Mouse (Mus musculus) embryo, embryonic 10 days (tissue): ENCODE data around the gene Epb41.

Experiments
- DNase-seq: peaks from one replicate; pipeline ENCODE4 v3.0.0-alpha.2; 2015; ENCODE audit warnings: low spot score

Gene Epb41

GRCm38 (mm10) chr4:131898503-131899179 is 176.5 kb downstream of the Epb41 start:
- no peak for DNase-seq

- DNase-seq, result no peak
Measured at GRCm38 (mm10) chr4:131897787-131898186, 177.3 kb downstream of the Epb41 start.

- no peak for DNase-seq
Measured at GRCm38 (mm10) chr4:131897109-131897508, 178.0 kb downstream of the Epb41 start.

- DNase-seq, result no peak
Measured at GRCm38 (mm10) chr4:131890692-131891091, 184.4 kb downstream of the Epb41 start.

DNA sequence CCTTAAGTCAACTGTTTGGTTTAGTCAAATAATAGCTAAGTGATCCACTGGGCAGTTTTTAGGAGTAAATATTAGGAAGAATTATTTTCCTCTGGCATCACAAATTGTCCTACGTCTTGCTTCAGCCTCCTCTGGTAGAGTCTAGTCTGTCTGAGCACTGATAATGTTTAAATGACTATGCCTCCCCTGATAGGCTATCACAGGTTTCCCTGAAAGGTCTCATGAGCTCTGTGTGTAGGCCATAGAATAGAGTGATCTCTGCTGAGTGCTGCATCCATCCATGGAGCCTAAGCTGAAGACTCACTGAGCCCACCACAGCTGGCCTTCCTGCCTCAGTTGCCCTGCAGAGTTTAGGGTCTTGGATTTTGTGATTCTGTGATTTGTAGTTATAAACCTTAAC is 186.6 kb downstream of the Epb41 start:
- DNase-seq, result no peak

- DNase-seq, result no peak
Measured at GRCm38 (mm10) chr4:131885376-131885775, 189.7 kb downstream of the Epb41 start.

DNA sequence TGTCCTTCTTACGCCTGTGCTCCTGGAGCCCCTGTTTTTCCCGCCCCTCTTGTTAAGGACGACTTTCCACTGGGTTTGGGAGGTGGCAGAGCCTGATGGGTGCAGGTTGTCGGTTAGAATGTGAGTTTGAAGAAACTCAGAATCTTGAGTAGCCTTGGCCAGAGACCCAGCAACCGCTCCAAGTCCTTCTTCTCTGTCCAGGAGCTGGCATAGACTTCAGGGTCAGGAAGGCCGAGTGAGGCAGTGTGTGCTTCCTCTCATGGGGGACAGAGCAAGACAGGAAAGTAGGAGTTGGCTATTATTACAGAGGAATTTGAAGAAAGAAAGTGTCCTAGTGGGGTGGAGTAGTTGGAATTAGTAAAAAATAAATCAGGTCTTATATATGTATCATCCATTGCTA is 191.6 kb downstream of the Epb41 start:
- DNase-seq, result no peak

DNA sequence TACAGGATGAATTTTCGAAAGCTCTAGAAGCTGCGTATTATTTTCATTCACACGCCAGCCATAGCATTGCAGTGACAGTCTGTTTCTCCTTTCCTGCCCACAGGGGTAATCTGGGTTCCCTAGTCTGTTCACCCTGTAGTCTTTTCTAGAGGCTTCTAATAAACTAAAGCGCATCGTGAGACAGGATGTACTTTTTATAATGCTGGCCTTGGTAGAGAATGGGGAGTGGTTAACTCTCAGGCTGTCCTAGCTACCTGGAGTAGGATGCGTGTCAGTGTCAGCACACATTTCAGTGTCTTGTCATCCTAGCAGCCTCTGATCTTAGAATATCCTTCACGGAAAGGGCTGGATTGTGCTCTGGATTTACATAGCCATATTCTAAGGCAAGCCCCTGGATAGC is 193.8 kb downstream of the Epb41 start:
- no peak for DNase-seq

- no peak for DNase-seq
Measured at GRCm38 (mm10) chr4:131879692-131880091, 195.4 kb downstream of the Epb41 start.

GRCm38 (mm10) chr4:131876836-131877235 is 198.3 kb downstream of the Epb41 start:
- no peak for DNase-seq

DNA sequence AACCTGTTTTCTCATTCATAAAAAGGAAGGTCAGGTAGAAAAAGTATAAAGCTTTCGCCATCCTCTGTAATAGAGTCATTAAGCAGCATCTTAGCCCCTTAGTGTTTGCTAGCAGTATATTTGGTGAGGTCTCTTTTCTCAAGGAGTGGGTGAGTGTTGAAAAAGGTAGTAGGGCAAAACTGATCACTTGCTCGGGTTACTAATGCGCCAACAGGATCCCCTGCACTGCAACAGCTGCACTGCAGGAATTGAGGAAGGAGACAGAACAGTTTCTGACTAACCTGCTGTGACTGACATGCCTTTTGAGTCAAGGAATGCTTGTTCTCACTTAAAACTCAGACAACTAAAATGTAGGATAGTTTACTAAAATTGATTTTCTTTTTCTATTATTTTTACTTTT is 199.9 kb downstream of the Epb41 start:
- DNase-seq, result no peak

- no peak for DNase-seq
Measured at GRCm38 (mm10) chr4:131874567-131874966, 200.6 kb downstream of the Epb41 start.

DNA sequence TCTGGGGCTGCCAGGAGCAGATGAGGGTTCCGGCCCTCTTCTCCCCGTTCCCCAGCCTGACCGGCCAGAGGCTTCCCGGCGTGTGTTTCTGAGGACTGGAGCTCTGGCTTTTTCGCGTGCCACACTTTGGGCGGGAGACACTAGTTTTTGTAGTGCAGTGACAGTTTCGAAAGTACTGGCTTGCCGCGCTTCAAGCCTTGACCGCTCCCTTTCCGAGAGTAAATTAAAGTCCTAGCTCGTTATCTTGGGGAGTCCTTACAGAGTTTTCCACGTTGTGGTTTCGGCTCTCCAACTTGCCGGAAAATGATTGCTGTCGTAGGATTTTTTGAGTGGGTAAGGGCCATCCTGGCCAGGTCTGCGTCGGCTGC is 201.0 kb downstream of the Epb41 start:
- DNase-seq, result no peak
